Mouse (Mus musculus) adipocyte (in vitro differentiated cells): ENCODE measurements around the gene Atpif1.

Source experiments
- DNase-seq: peaks from one replicate; pipeline ENCODE4 v3.0.0-alpha.2; 2016; ENCODE audit warnings: low spot score

The Atpif1 gene

DNA sequence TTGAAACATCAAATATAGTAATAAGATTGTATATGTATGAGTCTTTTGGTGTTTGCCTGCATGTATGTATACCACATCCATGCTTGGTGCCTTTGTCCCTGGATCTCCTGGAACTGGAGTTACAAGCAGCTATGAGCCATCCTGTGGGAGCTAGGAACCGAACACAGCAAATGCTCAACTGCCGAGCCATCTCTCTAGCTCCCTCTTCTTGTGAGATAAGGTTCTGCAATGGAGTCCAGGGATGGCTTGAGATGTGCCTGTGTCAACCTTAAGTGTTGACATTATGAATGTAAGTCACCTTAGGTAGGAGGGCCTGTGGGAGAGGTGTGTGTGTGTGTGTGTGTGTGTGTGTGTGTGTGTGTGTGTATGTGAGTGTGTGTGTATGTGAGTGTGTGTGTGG is 6.8 kb downstream of the Atpif1 start:
- DNase-seq, result no peak

DNA sequence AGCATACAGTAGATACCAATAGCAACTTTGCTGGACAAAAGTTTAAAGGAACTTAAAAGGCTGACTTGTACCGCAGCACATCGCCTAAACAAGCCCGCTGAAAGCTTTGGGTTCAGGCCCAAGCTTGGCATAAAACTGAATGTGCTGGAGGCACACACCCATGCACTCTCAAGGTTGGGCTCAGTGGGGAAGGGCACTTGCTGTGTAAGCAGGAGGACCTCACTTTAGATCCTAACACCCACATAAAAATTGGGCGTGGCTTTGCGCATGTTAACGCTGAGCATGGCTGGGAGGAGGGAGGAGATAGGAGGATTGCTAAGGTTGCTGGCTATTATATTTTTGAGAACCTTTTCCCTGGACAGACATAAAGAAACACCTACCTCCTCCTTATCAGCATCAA is 8.7 kb downstream of the Atpif1 start:
- no peak for DNase-seq

- no peak for DNase-seq
Measured at GRCm38 (mm10) chr4:132524321-132524741, 9.1 kb downstream of the Atpif1 start.

DNA sequence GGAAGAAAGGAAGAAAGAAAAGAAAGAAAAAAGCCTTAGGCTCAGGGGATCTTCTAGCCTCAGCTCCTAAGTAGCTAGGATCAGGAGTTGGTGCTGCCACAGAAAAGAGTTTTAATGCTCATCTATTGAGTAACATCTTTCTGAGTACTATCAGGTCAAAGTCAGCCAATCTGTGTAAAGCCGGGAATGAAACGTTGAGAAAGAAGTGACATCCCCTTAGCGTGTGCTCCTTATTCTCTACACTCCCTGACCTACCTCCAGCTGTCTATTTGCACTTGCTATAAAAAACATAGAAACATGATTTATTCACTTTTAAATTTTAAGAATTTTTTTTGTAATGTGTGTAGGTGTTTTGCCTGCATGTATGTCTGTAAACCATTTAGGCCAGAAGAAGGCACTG is 14.3 kb downstream of the Atpif1 start:
- no peak for DNase-seq

DNA sequence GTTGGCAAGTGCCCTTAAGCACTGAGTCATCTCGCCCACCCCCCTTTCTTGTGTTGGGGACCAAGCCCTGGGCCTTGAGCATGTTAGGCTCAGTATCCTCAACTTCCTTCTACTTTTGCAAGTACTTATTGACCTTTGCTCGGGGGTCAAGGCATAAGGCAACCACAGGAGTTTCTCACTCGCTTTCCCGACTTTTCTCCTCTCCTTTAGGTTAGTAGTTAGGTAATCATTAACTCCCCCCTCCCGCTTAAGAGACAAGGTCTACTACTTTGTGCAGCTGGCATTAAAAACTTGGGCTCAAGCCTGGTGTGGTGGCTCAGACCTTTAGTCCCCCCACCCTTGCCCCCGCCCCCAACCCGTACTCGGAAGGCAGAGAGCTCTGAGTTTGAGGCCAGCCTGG is 15.4 kb downstream of the Atpif1 start:
- DNase-seq, result no peak

- peak; percentile 99 for DNase-seq
Measured at GRCm38 (mm10) chr4:132515369-132516155, 17.9 kb downstream of the Atpif1 start.

- peak; percentile 92 for DNase-seq
Measured at GRCm38 (mm10) chr4:132514555-132515135, 18.8 kb downstream of the Atpif1 start.

DNA sequence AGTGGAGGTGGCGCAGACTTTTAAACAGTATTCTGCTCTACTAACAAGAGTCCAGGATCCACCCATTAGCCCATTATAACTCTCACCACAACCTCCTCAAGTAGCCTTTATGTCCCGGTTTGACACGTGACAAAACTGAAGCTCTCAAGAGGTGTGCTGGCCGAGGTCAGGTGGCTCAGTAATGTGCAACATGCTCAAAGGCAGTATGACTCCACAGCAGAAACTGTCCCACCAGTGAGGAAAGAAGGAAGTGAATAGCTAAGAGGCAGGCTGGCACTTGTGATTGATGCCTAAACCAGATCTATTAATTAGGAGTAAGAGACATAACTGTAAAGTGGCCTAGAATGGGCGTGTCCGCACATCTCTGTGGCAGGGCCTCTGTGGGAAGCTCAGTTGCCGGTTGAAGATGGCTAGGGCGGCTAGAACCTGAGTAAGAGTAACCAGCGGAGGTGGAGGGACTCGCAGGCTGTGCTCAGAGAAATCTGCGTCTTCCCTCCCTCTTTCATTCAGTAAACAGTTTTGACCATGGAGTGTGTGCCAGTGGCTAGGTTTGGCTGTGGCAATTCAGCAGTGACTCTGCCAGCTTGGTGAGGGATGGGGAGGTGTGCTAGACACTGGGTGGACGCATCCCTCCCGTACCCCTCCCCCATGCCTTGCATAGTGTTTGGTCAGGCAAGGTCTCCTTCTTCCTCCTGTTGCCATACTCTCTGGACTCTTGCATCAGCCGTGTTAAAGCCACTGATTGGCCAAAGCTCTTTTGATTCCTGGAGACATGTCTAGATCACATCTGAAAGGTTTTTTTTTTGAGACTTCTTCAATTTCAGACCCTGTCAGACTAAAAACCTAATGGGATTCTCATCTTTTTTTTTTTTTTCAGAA is 19.8 kb downstream of the Atpif1 start:
- DNase-seq, result peak; percentile 72

GRCm38 (mm10) chr4:132512080-132512479 is 21.4 kb downstream of the Atpif1 start:
- no peak for DNase-seq

GRCm38 (mm10) chr4:132510352-132510798 is 23.1 kb downstream of the Atpif1 start, which contains the start of gene Sesn2:
Sesn2 (minus strand) TSS chr4:132510501.
- DNase-seq, result peak; percentile 98

- DNase-seq, result peak; percentile 82
Measured at GRCm38 (mm10) chr4:132509621-132510296, 23.7 kb downstream of the Atpif1 start.

DNA sequence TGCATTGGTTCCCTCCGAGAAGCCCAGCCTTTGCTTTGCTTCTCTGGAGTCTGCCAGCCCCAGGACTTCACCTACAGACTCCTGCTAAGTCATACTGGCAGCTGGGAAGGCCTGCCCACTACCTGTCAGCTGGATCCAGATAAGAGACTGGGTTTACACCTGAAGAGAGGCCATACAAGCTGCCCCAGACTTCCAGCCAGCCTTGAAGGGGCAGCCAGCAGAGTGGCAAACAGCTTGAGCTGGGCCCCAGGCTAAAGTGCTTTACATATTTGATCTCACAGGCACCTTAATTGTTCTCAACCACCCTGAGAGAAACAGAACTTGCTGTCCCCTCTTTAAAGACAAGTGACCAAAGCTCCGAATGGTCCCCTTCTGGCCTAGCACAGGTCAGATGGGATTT is 26.2 kb downstream of the Atpif1 start:
- DNase-seq, result no peak

DNA sequence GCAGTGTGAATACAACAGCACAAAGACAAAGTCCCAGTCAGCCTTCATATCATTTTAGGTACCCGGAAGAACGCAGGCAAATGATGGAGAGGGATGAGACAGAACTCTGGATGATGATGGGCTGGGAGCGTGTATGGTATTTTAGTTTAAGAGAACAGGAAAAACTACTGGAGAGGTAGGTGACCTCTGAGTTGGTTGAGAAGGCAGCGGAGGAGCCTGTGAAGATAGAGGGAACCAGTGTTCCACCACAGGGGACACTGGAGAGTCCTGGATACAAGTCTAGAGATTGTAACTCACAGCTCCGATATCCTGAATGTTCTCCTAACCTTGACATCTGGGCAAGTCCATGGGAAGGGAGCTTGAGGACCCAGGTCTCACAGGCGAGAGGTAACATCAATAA is 27.2 kb downstream of the Atpif1 start:
- no peak for DNase-seq

DNA sequence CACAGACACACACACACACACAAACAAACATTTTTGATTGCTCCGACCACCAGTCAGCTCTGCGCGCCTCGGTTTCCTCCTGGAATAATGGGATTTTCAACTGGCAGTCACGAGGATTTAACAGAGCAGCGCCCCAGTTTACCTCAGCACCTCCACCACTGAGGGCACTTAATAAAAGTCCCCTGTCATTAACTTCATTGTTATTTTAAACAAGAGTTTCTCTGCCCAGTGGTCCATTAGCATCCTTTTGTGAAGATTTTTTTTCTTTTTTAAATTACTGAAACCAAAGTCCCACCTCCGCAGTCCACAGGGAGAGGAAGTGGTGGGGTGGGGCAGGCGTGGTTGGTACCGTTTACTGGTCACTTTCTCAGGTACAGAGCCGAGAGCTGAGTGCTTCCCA is 27.7 kb downstream of the Atpif1 start:
- no peak for DNase-seq

DNA sequence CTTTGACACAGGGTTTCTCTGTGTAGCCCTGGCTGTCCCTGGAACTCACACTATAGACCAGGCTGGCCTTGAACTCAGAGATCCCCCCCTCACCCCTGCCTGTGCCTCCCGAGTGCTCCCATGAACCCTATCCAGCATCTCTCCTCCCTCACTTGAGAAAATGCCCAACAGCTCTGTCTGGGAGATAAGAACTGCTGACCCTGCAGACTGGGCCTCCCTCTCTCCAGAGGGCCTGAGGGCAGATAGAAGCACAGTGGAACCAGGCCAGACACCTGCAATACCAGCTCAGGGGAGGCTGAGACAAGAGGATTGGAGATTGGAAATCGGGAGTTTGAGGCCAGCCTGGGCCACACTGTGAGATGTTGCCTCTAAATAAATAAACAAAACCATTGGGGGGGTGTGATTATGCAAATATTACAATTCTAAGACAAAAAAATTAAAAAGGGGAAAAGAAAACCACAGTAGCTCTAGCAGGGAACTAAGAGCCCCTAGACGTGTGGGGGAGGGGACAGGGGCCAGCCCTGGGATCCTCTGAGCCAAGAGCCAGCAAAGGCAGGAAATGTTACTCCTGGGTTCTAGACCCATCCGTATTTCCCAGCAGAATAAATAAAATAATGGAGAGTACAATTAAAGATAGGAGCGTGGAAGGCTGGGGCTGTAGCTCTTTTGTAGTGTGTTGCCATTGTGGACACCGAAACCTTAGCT is 28.3 kb downstream of the Atpif1 start:
- no peak for DNase-seq

DNA sequence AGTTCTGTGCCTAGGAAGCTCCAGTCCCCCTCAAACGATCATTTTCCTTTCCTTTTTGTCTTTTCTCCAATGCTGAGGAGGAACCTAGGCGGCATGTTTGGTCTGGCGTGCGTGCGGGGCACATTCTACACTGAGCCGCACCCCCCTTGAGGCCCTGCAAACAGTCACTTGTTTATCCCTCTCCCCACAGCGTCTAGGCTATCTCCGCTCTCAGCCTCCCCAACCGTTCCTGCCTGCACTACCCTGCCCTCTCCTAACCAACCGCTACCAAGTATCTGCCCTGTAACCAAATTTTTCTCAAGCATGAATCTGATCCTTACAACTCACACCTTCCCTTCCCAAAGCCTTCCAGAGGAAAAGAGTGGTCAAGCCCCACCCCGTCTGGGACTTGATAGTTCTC is 30.1 kb downstream of the Atpif1 start:
- DNase-seq, result no peak

DNA sequence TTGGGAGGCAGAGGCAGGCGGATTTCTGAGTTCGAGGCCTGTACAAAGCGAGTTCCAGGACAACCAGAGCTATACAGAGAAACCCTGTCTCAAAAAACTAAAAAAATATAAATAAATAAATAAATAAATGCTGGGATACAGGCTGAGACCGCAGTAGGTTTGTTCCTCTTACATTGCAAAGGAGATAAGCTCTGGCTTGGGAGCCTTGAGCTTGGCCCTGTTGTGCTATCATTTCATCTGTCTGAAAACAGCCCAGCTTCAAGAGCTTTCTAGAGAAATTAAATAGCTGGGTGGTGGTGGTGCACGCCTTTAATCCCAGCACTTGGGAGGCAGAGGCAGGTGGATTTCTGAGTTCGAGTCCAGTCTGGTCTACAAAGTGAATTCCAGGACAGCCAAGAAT is 31.8 kb downstream of the Atpif1 start:
- no peak for DNase-seq

DNA sequence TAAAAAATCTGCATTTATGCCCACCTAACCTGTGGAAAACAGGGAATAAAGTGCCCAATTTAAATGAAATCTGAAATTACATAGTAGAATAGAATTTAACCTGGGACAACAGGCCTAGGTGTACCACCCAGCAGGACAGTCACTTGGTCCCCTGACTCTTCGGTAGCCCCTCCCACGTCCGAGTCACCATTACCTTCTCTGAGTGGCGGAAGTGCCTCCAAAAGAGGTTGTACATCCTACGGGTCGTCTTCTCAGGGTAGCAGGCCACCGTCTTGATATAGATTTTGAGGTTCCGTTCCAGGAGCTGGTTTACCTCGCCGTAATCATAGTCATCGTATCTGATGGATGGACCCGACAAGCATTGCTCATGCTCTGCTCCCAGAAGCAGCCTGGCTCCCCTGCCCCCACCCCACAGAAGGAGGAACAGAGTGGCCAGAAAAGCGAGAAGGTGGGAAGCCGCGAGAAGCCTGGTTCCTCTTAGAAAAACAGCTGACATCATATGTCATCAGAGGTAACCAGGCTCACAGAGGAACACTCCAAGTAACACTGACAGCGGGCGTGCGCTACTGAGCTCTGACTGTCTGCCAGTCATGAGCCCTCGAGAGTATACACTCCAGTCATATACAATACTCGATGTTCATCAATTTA is 39.1 kb downstream of the Atpif1 start:
- no peak for DNase-seq

DNA sequence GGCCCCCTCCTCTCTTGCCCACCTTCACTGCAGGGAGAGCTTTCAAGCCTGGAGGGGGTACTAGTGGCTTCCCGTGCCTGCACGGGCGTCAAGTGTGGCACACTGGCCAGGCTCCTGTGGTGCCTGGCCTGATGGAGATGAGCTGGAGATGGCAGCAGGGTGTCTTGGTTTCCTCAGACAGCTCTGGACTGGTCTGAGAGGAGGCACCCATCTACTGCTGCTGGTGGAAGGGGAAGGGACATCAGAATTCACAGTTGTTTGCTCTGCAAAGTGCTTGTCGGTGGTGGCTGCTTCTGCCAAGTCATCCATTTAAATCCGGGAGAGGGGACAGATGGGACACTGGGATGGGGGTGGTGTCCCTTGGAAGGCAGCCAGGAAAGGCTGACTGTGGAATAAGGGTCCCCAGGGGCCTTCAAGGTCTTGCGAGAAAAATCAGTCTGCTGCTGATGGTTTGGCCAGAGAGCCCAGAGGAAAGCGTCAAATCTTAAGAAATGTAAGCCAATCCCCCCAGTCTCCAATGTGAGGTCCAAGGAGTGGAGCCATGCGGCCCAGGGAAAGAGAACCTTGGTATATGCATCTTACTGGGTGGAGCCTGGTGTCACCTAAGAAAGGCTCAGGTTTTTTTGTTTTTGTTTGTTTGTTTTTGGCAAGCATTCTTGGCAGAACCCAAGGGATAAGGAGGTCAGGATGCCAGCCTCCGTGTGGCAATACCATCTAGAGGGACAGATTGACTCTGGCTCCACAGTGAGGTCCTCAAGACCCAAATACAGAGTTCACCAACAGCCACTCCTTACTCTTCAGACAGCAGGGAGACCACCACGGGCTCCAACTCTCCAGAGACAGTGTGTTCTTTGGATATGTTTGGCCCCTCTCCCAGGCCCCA is 41.0 kb downstream of the Atpif1 start:
- peak; percentile 76 for DNase-seq

DNA sequence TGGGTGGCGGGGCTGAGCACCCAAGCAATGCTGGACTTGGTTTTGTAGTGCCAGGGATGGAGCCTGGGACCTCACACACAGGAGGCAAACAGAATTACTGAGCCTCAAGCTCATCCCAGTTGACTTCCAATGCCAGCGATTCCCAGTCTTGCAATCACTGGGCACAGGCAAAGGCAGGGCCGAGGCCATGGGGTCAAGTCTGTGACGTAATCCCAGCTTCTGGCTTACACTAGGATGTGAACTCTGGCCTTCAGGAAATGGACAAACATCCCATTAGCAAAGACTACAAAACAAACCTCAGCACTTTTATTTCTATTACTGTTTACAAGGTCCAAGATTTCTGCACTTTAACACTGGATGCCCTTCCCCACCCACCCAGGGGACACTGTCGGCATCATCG is 41.7 kb downstream of the Atpif1 start:
- peak; percentile 94 for DNase-seq
